In the genomic region with DNA sequence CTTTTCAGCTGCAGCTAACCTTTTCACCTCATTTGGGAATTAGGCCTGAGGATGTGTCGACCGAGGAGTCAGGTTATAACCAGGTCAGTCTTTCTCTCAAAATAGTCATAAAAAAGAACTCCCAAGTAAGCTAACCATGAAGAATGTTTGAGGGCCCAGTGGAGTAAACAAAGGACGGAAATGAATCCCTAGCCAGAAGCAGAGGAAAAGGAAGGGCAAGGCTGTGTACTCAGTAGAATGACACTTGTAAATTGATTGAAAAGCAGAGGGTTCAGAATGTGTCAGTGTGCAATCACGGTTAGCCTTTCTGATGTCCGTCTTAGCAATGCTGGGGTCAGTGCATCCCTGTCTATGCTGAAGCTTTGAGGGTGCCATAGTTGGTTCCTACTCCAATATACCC, we compare ENCODE assay signal across 22 mouse cellular contexts.
DNase-seq lines count a peak whose midpoint lies in the region; ATAC-seq and TF ChIP-seq lines count a peak whose summit lies in the region.
"Had no signal": no experiment of that assay in that cellular context is flagged by ENCODE, and none has a peak within 500 bp of the region (broad histone marks: within the 10 kb centered on the region; RNA-seq: fewer than 3 reads in every experiment).

No protein-coding gene starts in this region.

- intact Hi-C loops in gastrocnemius, adult 2 months (cut with DNase I) = no loop called here
- intact Hi-C loops in gastrocnemius, postnatal 36 days (cut with DNase I) = no loop called here

- H3K9ac ChIP-seq in lung, postnatal 0 days (replicated peaks; ENCODE audit: low read depth) = no peak overlapping the region
- H3K9ac ChIP-seq: forebrain, embryonic 12.5 days; heart, embryonic 13.5 days; liver, embryonic 12.5 days; lung, embryonic 15.5 days had no signal

- no peak for DNase-seq in gastrocnemius, adult 2 months
- DNase-seq in gastrocnemius, postnatal 36 days = no peak
- DNase-seq in kidney, adult 2 months = peak; percentile 55
- no peak for DNase-seq in kidney, postnatal 4 days
- DNase-seq in embryo, embryonic 10.5 days (ENCODE audit: low spot score) = peak; percentile 26
- peak; percentile 45 for DNase-seq in lung, postnatal 0 days (ENCODE audit: low spot score)
- no peak for DNase-seq in frontal cortex, postnatal 25 days (ENCODE audit: low spot score in 2 of 2)
- no peak for DNase-seq in thymus, postnatal 4 days
- DNase-seq: adrenal gland, postnatal 14 days; cerebellum, adult 11 months; cerebellum, postnatal 10 days; gastrocnemius, postnatal 10 days; layer of hippocampus, adult 9-11 months; thymus, adult 2 months had no signal

- no peaks in the 10 kb centered on the region for H3K9me3 ChIP-seq in lung, postnatal 0 days (ENCODE audit: low read length)
- H3K9me3 ChIP-seq: forebrain, embryonic 12.5 days; heart, embryonic 13.5 days; hindbrain, embryonic 10.5 days; limb, embryonic 10.5 days; liver, embryonic 12.5 days; lung, embryonic 15.5 days had no signal

- no peaks in the 10 kb centered on the region for H3K27me3 ChIP-seq in kidney, adult 2 months (replicated peaks; ENCODE audit: control insufficient read depth, insufficient read depth, low read length)
- H3K27me3 ChIP-seq in lung, postnatal 0 days (replicated peaks; ENCODE audit: insufficient read depth, low read length) = no peaks in the 10 kb centered on the region
- H3K27me3 ChIP-seq: forebrain, embryonic 12.5 days; heart, embryonic 13.5 days; liver, embryonic 12.5 days; lung, embryonic 15.5 days; Patski had no signal

- peak; percentile 83 for ATAC-seq in lung, postnatal 0 days
- ATAC-seq: CD4-positive, CD25-positive, alpha-beta regulatory T cell, adult 4 months; liver, embryonic 12.5 days; Patski had no signal

- no peaks in the 10 kb centered on the region for H3K4me1 ChIP-seq in kidney, adult 2 months (ENCODE audit: control insufficient read depth, insufficient read depth, low read length)
- no peaks in the 10 kb centered on the region for H3K4me1 ChIP-seq in lung, postnatal 0 days (ENCODE audit: insufficient read depth, low read depth, low read length)
- H3K4me1 ChIP-seq: heart, embryonic 13.5 days; limb, embryonic 10.5 days; liver, embryonic 12.5 days; lung, embryonic 15.5 days had no signal

- no peak overlapping the region for H3K4me2 ChIP-seq in lung, postnatal 0 days (replicated peaks; ENCODE audit: low read depth, low read length)
- H3K4me2 ChIP-seq: forebrain, embryonic 12.5 days; heart, embryonic 13.5 days; liver, embryonic 12.5 days; lung, embryonic 15.5 days had no signal

- TF ChIP-seq CTCF in gastrocnemius, adult 2 months (IDR thresholded peaks at IDR 0.05) = no peak
- no peak for TF ChIP-seq CTCF in kidney, adult 2 months (conservative IDR thresholded peaks at IDR 0.05; ENCODE audit: insufficient read depth, insufficient read length, low read depth, low read length)
- no peak for TF ChIP-seq CTCF in lung, postnatal 0 days (IDR thresholded peaks at IDR 0.05)

- no peaks in the 10 kb centered on the region for H3K36me3 ChIP-seq in kidney, adult 2 months (ENCODE audit: control insufficient read depth, insufficient read depth, low read length)
- no peaks in the 10 kb centered on the region for H3K36me3 ChIP-seq in lung, postnatal 0 days (ENCODE audit: insufficient read depth, low read length)
- H3K36me3 ChIP-seq: forebrain, embryonic 12.5 days; heart, embryonic 13.5 days; hindbrain, embryonic 10.5 days; limb, embryonic 10.5 days; liver, embryonic 12.5 days; lung, embryonic 15.5 days had no signal

- no peak for TF ChIP-seq POLR2A in kidney, adult 2 months (IDR thresholded peaks at IDR 0.05; ENCODE audit: low read depth, low read length)

- H3K27ac ChIP-seq in gastrocnemius, adult 2 months = peak overlapping the region; percentile 54; the same call in 1 of the 2 replicates
- H3K27ac ChIP-seq in kidney, adult 2 months (ENCODE audit: insufficient read depth, low read depth, low read length) = no peak overlapping the region
- no peak overlapping the region for H3K27ac ChIP-seq in lung, postnatal 0 days (ENCODE audit: low read length)
- H3K27ac ChIP-seq: forebrain, embryonic 12.5 days; heart, embryonic 13.5 days; hindbrain, embryonic 10.5 days; limb, embryonic 10.5 days; liver, embryonic 12.5 days; lung, embryonic 15.5 days had no signal

- 15% methylated on average over 5 of the region's 5 CpGs for WGBS in kidney, adult 2 months
- WGBS in lung, postnatal 0 days = 9% methylated on average over 5 of the region's 5 CpGs

- TF ChIP-seq EP300 in lung, postnatal 0 days (IDR thresholded peaks at IDR 0.05) = peak; percentile 83

- H3K4me3 ChIP-seq in gastrocnemius, adult 2 months = no peak overlapping the region
- H3K4me3 ChIP-seq in kidney, adult 2 months (ENCODE audit: insufficient read depth, low read depth, low read length) = no peak overlapping the region
- no peak overlapping the region for H3K4me3 ChIP-seq in lung, postnatal 0 days (ENCODE audit: low read depth, low read length)
- H3K4me3 ChIP-seq: forebrain, embryonic 12.5 days; heart, embryonic 13.5 days; hindbrain, embryonic 10.5 days; limb, embryonic 10.5 days; liver, embryonic 12.5 days; lung, embryonic 15.5 days had no signal

Comparison
In these comparisons a context has a peak if more than half of its experiments do, and no peak if none do; other contexts are left out.
1. DNase-seq: peak in kidney, adult 2 months (single experiment), embryo, embryonic 10.5 days (single experiment) and lung, postnatal 0 days (single experiment); none in gastrocnemius, adult 2 months (single experiment), gastrocnemius, postnatal 36 days (0 of 2), kidney, postnatal 4 days (0 of 2), frontal cortex, postnatal 25 days (0 of 2) and thymus, postnatal 4 days (single experiment).